Mouse (Mus musculus) left cerebral cortex, adult 2 months (tissue): ENCODE results near the gene Pigp. TPM values are rescaled to one million over a fixed set of nuclear protein-coding genes. Genes with fewer than 3 reads are reported as not detected.
A peak's percentile ranks its signal among the peaks of the same experiment; 100 is the strongest.
"Not testable (repeated sequence)": the region's sequence is repeated elsewhere in the genome, so short reads cannot be mapped to it uniquely, and the experiment has no call there.

Experiments used
- DNase-seq, 2 experiments: peaks; one replicate each; pipeline ENCODE4 v3.0.0; 2021 to 2022; ENCODE audit warnings: low spot score in 2 of 2, mixed read lengths in 1 of 2; ENCODE audit errors: extremely low spot score in 1 of 2
- H3K27ac ChIP-seq: fragments of 200-600 bp; 2 replicates; pipeline ENCODE4 v1.8.1; 2022
- H3K4me3 ChIP-seq: fragments of 200-600 bp; 2 replicates; pipeline ENCODE4 v1.8.1; 2022
- CTCF ChIP-seq: fragments of 200-600 bp; IDR thresholded peaks from 2 replicates; pipeline ENCODE4 v1.8.1; 2022; ENCODE audit warnings: antibody characterized with exemption, mild to moderate bottlenecking, moderate library complexity
- intact Hi-C: fragments of 180-260 bp; cut with DNase I; formaldehyde crosslinking; loops from one replicate; pipeline ENCODE4 v1.15.1; 2025
- total RNA-seq, 2 experiments: library from RNA; stranded (reverse); gene quantifications; 2 replicates each; pipeline ENCODE4 v1.2.3; 2021

Gene Pigp
- total RNA-seq, 2 experiments from 2014 or later, result 36.9 to 40.2 TPM

GRCm38 (mm10) chr16:94356776-94357494 is 14.7 kb downstream of the Pigp start:
- DNase-seq, result no peak
- Histone ChIP-seq H3K4me3 (no peak overlapping the region), H3K27ac (no peak overlapping the region)
- intact Hi-C loops, result no loop called here
- TF ChIP-seq CTCF, result no peak

- DNase-seq, result no peak
- H3K27ac ChIP-seq, result no peak overlapping the region
- intact Hi-C loops, result no loop called here
- no peak for TF ChIP-seq CTCF
- no peak overlapping the region for H3K4me3 ChIP-seq
These were observed 15.6 kb downstream of the Pigp start for GRCm38 (mm10) chr16:94356046-94356445.

GRCm38 (mm10) chr16:94354450-94354849 is 17.2 kb downstream of the Pigp start:
- intact Hi-C loops, result no loop called here
- no peak for DNase-seq
- Histone ChIP-seq H3K27ac (no peak overlapping the region), H3K4me3 (no peak overlapping the region)
- TF ChIP-seq CTCF, result no peak

- intact Hi-C loops, result no loop called here
- no peak for TF ChIP-seq CTCF
- DNase-seq, result no peak
- no peak overlapping the region for H3K27ac ChIP-seq
- H3K4me3 ChIP-seq, result no peak overlapping the region
These were observed 21.4 kb downstream of the Pigp start for GRCm38 (mm10) chr16:94350287-94350677.

GRCm38 (mm10) chr16:94349588-94350286 is 21.9 kb downstream of the Pigp start:
- TF ChIP-seq CTCF, result no peak
- Histone ChIP-seq H3K27ac (0 out of 2 replicates have a peak overlapping the region, but pooled peaks have one; percentile 15), H3K4me3 (0 out of 2 replicates have a peak overlapping the region, but pooled peaks have one; percentile 13)
- no peak for DNase-seq
- intact Hi-C loops, result no loop called here

GRCm38 (mm10) chr16:94348779-94349178 is 22.9 kb downstream of the Pigp start:
- no peak for TF ChIP-seq CTCF
- no peak overlapping the region for H3K4me3 ChIP-seq
- intact Hi-C loops, result no loop called here
- no peak for DNase-seq
- H3K27ac ChIP-seq, result no peak overlapping the region

GRCm38 (mm10) chr16:94347080-94347731 is 24.4 kb downstream of the Pigp start:
- DNase-seq, result no peak
- Histone ChIP-seq H3K27ac (no peak overlapping the region), H3K4me3 (no peak overlapping the region)
- intact Hi-C loops, result no loop called here
- TF ChIP-seq CTCF, result no peak

GRCm38 (mm10) chr16:94345733-94346132 is 25.9 kb downstream of the Pigp start:
- intact Hi-C loops, result no loop called here
- no peak overlapping the region for H3K4me3 ChIP-seq
- no peak overlapping the region for H3K27ac ChIP-seq
- no peak for DNase-seq
- no peak for TF ChIP-seq CTCF

- DNase-seq, intact Hi-C loops, H3K27ac ChIP-seq, H3K4me3 ChIP-seq: not testable (repeated sequence)
These were observed 32.2 kb downstream of the Pigp start for GRCm38 (mm10) chr16:94339164-94340160.

- Histone ChIP-seq H3K27ac (no peak overlapping the region), H3K4me3 (no peak overlapping the region)
- intact Hi-C loops, result no loop called here
- no peak for DNase-seq
- TF ChIP-seq CTCF, result no peak
These were observed 36.0 kb downstream of the Pigp start for GRCm38 (mm10) chr16:94335656-94336055.

GRCm38 (mm10) chr16:94331886-94332252 is 39.8 kb downstream of the Pigp start:
- intact Hi-C loops, result no loop called here
- peak in 1 of 2 experiments; percentile 46 for DNase-seq
- H3K4me3 ChIP-seq, result no peak overlapping the region

More at GRCm38 (mm10) chr16:94331886-94332252, 39.8 kb downstream of the Pigp start:
- no peak overlapping the region for H3K27ac ChIP-seq
- peak; percentile 85 for TF ChIP-seq CTCF
